Mouse (Mus musculus) CH12.LX (cell line): ENCODE data around the gene Gsg1l. TPM values are rescaled to one million over a fixed set of nuclear protein-coding genes. Genes with fewer than 3 reads are reported as not detected.

Experiments
- DNase-seq: peaks from one replicate; pipeline ENCODE4 v3.0.0-alpha.2; 2013; ENCODE audit errors: extremely low read depth
- H3K27ac ChIP-seq: 2 replicates; pipeline ENCODE4 v1.5.1; 2012; ENCODE audit warnings: low read depth, mild to moderate bottlenecking, control low read depth, moderate library complexity; ENCODE audit not compliant: insufficient read depth
- H3K27me3 ChIP-seq: replicated peaks from 2 replicates; pipeline ENCODE3; 2012; ENCODE audit warnings: inconsistent platforms
- H3K36me3 ChIP-seq, 2 experiments: replicated peaks in 1 of 2; 2 replicates each; pipeline versions ENCODE3 to v1.6.1; 2012; ENCODE audit warnings: inconsistent platforms in 1 of 2, low read length in 1 of 2, mild to moderate bottlenecking in 1 of 2, mixed read lengths in 1 of 2, moderate library complexity in 1 of 2; ENCODE audit not compliant: control insufficient read depth in 1 of 2, insufficient read depth in 1 of 2
- H3K4me1 ChIP-seq, 2 experiments: 2 replicates each; pipeline ENCODE4 v1.6.1; 2012; ENCODE audit warnings: inconsistent platforms in 1 of 2, moderate library complexity in 1 of 2; ENCODE audit not compliant: insufficient read depth in 2 of 2, control insufficient read depth in 1 of 2
- H3K4me2 ChIP-seq: 2 replicates; pipeline ENCODE4 v1.6.1; 2012; ENCODE audit warnings: low read depth, mild to moderate bottlenecking, control low read depth; ENCODE audit not compliant: poor library complexity, insufficient read depth, severe bottlenecking
- H3K4me3 ChIP-seq, 3 experiments: fragments of 150-350 bp in 1 of 3; sonication (generic) in 1 of 3; replicated peaks in 1 of 3; 2 replicates each; pipeline versions ENCODE3 to v1.5.1; 2011 to 2012; ENCODE audit warnings: low read depth in 2 of 3, low read length in 2 of 3, mild to moderate bottlenecking in 2 of 3, moderate library complexity in 2 of 3, control low read depth in 1 of 3, improper control_type of control experiment in 1 of 3, inconsistent platforms in 1 of 3, mixed read lengths in 1 of 3; ENCODE audit not compliant: poor library complexity in 1 of 3
- H3K79me2 ChIP-seq: replicated peaks from 2 replicates; pipeline ENCODE4 v1.6.1; 2012; ENCODE audit warnings: mild to moderate bottlenecking, moderate library complexity; ENCODE audit not compliant: control insufficient read depth, poor library complexity, insufficient read depth, severe bottlenecking; ENCODE audit errors: extremely low read depth
- H3K9ac ChIP-seq: 2 replicates; pipeline ENCODE4 v1.6.1; 2012; ENCODE audit warnings: low read depth, mild to moderate bottlenecking, control low read depth, moderate library complexity; ENCODE audit not compliant: insufficient read depth
- H3K9me3 ChIP-seq: replicated peaks from 2 replicates; pipeline ENCODE3; 2012; ENCODE audit warnings: low read length, inconsistent platforms, mixed read lengths
- CTCF ChIP-seq, 2 experiments: IDR thresholded peaks in 1 of 2; conservative IDR thresholded peaks in 1 of 2; 2 replicates each; pipeline ENCODE4 v1.5.1; 2011 to 2012; ENCODE audit warnings: low read depth in 2 of 2, low read length in 2 of 2, improper control_type of control experiment in 1 of 2, inconsistent platforms in 1 of 2, mild to moderate bottlenecking in 1 of 2, moderate library complexity in 1 of 2
- E2F4 ChIP-seq: IDR thresholded peaks from 2 replicates; pipeline ENCODE4 v1.6.1; 2011; ENCODE audit warnings: low read depth, low read length, improper control_type of control experiment; ENCODE audit not compliant: insufficient replicate concordance
- ETS1 ChIP-seq: conservative IDR thresholded peaks from 2 replicates; pipeline ENCODE4 v1.6.1; 2012; ENCODE audit warnings: low read depth, mild to moderate bottlenecking, inconsistent platforms, low read length, improper control_type of control experiment, moderate library complexity
- GABPA ChIP-seq: IDR thresholded peaks from 2 replicates; pipeline ENCODE4 v1.6.1; 2012; ENCODE audit warnings: low read depth, low read length, improper control_type of control experiment, inconsistent platforms; ENCODE audit not compliant: insufficient replicate concordance
- JUN ChIP-seq: IDR thresholded peaks from 2 replicates; pipeline ENCODE4 v1.6.1; 2011; ENCODE audit warnings: low read depth, mild to moderate bottlenecking, low read length, improper control_type of control experiment, moderate library complexity; ENCODE audit not compliant: insufficient read depth
- JUND ChIP-seq: conservative IDR thresholded peaks from 2 replicates; pipeline ENCODE4 v1.6.1; 2011; ENCODE audit warnings: low read depth, low read length, improper control_type of control experiment
- MAFK ChIP-seq: IDR thresholded peaks from 2 replicates; pipeline ENCODE4 v1.6.1; 2011; ENCODE audit warnings: low read length, improper control_type of control experiment; ENCODE audit not compliant: insufficient replicate concordance
- MAZ ChIP-seq: IDR thresholded peaks from 2 replicates; pipeline ENCODE4 v1.6.1; 2012; ENCODE audit warnings: low read depth, mild to moderate bottlenecking, inconsistent platforms, low read length, improper control_type of control experiment, moderate library complexity
- MEF2A ChIP-seq: IDR thresholded peaks from 2 replicates; pipeline ENCODE4 v1.6.1; 2014; ENCODE audit warnings: low read depth, mild to moderate bottlenecking, inconsistent platforms, low read length, improper control_type of control experiment, borderline replicate concordance
- MXI1 ChIP-seq: IDR thresholded peaks from 2 replicates; pipeline ENCODE4 v1.6.1; 2011; ENCODE audit warnings: mild to moderate bottlenecking, low read depth, low read length, improper control_type of control experiment
- MYC ChIP-seq: IDR thresholded peaks from 2 replicates; pipeline ENCODE4 v1.6.1; 2011; ENCODE audit warnings: low read depth, mild to moderate bottlenecking, improper control_type of control experiment, low read length
- NELFE ChIP-seq: IDR thresholded peaks from 2 replicates; pipeline ENCODE4 v1.6.1; 2011; ENCODE audit warnings: low read depth, low read length, improper control_type of control experiment
- POLR2A ChIP-seq: IDR thresholded peaks from 2 replicates; pipeline ENCODE4 v1.6.1; 2011; ENCODE audit warnings: low read depth, mild to moderate bottlenecking, improper control_type of control experiment, low read length
- RCOR1 ChIP-seq: conservative IDR thresholded peaks from 2 replicates; pipeline ENCODE4 v1.6.1; 2012; ENCODE audit warnings: low read depth, mild to moderate bottlenecking, inconsistent platforms, low read length, improper control_type of control experiment
- SMC3 ChIP-seq: IDR thresholded peaks from 2 replicates; pipeline ENCODE4 v1.6.1; 2011; ENCODE audit warnings: low read depth, low read length, improper control_type of control experiment
- TBP ChIP-seq: conservative IDR thresholded peaks from 2 replicates; pipeline ENCODE4 v1.6.1; 2011; ENCODE audit warnings: low read depth, low read length, improper control_type of control experiment
- TCF12 ChIP-seq: IDR thresholded peaks from 2 replicates; pipeline ENCODE4 v1.6.1; 2014; ENCODE audit warnings: low read depth, mild to moderate bottlenecking, inconsistent platforms, low read length, improper control_type of control experiment
- USF1 ChIP-seq: IDR thresholded peaks from 2 replicates; pipeline ENCODE4 v1.6.1; 2014; ENCODE audit warnings: low read depth, mild to moderate bottlenecking, inconsistent platforms, low read length, improper control_type of control experiment
- ZMIZ1 ChIP-seq: IDR thresholded peaks from 2 replicates; pipeline ENCODE4 v1.6.1; 2012; ENCODE audit warnings: low read depth, mild to moderate bottlenecking, inconsistent platforms, low read length, improper control_type of control experiment
- dilution Hi-C: fragments of 300-500 bp; cut with MboI; formaldehyde crosslinking; loops from 2 replicates; pipeline ENCODE4 v1.14.3; 2020; ENCODE audit warnings: low sequenced_read_pairs; ENCODE audit not compliant: extremely low pct_unique_long_range_greater_than_20kb, extremely low pct_ligation_motif_present
- in situ Hi-C: fragments of 300-500 bp; cut with MboI; formaldehyde crosslinking; loops from 3 replicates; pipeline ENCODE4 v1.14.3; 2019; ENCODE audit warnings: low sequenced_read_pairs, low pct_ligation_motif_present, low pct_unique_long_range_greater_than_20kb, mixed read lengths
- polyA plus RNA-seq: library from polyadenylated mRNA; unstranded; fragments of >175 nt; gene quantifications from 2 replicates; pipeline ENCODE4 v1.2.1, GENCODE M21; 2012; ENCODE audit warnings: low read depth; ENCODE audit not compliant: insufficient read length
- total RNA-seq, 2 experiments: library from RNA; depleted of rRNA; stranded (reverse); fragments of 300-350 nt in 1 of 2; fragments of >200 nt in 1 of 2; gene quantifications; 2 replicates each; pipeline ENCODE4 v1.2.3; 2012 to 2014

The Gsg1l gene
- total and polyA plus RNA-seq, 3 experiments, result not detected

DNA sequence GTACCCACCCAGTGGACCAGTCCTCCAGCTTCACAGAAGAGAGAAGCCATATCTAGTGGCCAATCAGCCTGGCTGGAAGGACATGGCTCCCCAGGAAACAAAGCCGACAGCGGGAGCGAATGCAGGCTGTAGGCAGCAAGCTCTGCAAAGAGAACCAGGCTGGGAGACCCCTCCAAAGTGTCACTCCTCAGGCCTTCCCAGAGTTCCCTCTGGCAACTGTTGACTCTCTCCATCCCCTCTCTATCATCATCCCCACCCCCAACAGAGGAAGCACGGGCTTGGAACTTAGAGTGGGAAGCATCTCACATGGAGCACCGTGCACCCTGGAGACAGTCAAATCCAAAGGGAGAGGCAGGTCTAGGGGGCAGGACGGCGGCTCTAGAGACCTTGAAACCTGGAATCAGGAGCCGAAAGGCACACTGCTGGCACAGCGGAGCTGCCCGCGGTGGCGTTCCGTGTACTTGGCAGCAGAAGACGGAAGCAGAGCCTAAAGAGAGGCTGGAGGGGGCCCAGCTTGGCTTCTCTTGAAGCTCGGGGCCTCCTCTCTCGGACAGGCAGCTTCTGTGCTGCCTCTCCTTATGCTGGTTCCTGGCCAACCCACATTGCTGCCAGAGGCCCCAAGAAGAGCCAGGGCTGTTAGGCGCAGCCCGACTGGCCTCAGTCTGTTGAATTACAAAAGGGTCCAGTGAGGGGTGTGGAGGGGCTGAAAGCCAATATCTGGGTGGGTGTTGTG lies 41.3 kb downstream of the Gsg1l start:
- H3K36me3 ChIP-seq, result no peaks in the 10 kb centered on the region
- dilution Hi-C loops (no loop called here), in situ Hi-C loops (no loop called here)
- H3K79me2 ChIP-seq, result no peaks in the 10 kb centered on the region
- H3K4me1 ChIP-seq, result no peaks in the 10 kb centered on the region
- TF ChIP-seq GABPA (no peak), USF1 (no peak), POLR2A (no peak), MYC (no peak), NELFE (no peak), CTCF (conservative IDR thresholded peaks at IDR 0.05 in 1 of 2, IDR thresholded peaks at IDR 0.05 in 1 of 2; ENCODE audit: low read depth in 2 of 2, low read length in 2 of 2) (no peak), E2F4 (no peak), JUN (no peak), MAZ (no peak), TCF12 (no peak), MEF2A (no peak), MXI1 (no peak)
- peaks cover 2% of the 10 kb centered on the region for H3K27me3 ChIP-seq
- H3K4me3 ChIP-seq, result no peak overlapping the region
- no peak overlapping the region for H3K27ac ChIP-seq
- DNase-seq, result no peak
- H3K9me3 ChIP-seq, result peaks cover 2% of the 10 kb centered on the region
- H3K4me2 ChIP-seq, result no peak overlapping the region
- no peak overlapping the region for H3K9ac ChIP-seq

DNA sequence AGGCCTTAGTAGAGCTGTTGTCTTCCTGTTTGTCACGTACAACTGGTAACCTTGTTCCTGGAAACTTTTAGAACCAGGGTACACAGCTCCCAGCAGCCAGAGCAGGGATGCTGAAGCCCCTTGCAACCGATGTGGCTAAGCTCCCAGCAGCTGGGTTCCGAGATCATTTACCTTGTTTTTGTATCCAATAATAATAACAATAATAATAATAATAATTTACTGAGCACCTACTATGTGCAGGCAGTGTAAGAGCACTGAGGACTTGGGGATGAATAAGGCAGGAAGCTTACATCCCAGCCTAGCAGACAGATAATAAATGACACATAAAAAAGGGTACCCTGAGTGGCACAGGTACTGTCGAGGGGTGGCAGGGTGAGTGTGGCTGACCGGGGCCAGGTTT lies 42.4 kb downstream of the Gsg1l start:
- no peak overlapping the region for H3K9ac ChIP-seq
- H3K27ac ChIP-seq, result no peak overlapping the region
- no peak for DNase-seq
- dilution Hi-C loops, result no loop called here
- H3K9me3 ChIP-seq, result peaks cover 2% of the 10 kb centered on the region
- H3K27me3 ChIP-seq, result peaks cover 2% of the 10 kb centered on the region
- no peaks in the 10 kb centered on the region for H3K36me3 ChIP-seq
- no peaks in the 10 kb centered on the region for H3K79me2 ChIP-seq
- H3K4me3 ChIP-seq, result no peak overlapping the region
- TF ChIP-seq ZMIZ1, result no peak
- no peak for TF ChIP-seq MAFK
- TF ChIP-seq TBP, result no peak
- TF ChIP-seq ETS1, result no peak
- TF ChIP-seq RCOR1, result no peak
- TF ChIP-seq MEF2A, result no peak
- TF ChIP-seq SMC3, result no peak
- TF ChIP-seq JUND, result no peak
- H3K4me2 ChIP-seq, result no peak overlapping the region
- in situ Hi-C loops, result no loop called here
- H3K4me1 ChIP-seq, result no peaks in the 10 kb centered on the region
